Mouse (Mus musculus) CH12.LX (cell line): Measurements from ENCODE around the gene Kcnb1. TPM values are rescaled to one million over a fixed set of nuclear protein-coding genes. Genes with fewer than 3 reads are reported as not detected.
A peak's percentile ranks its signal among the peaks of the same experiment; 100 is the strongest.

Source experiments
- DNase-seq: peaks from one replicate; pipeline ENCODE4 v3.0.0-alpha.2; 2013; ENCODE audit errors: extremely low read depth
- H3K27ac ChIP-seq: 2 replicates; pipeline ENCODE4 v1.5.1; 2012; ENCODE audit warnings: low read depth, mild to moderate bottlenecking, control low read depth, moderate library complexity; ENCODE audit not compliant: insufficient read depth
- H3K27me3 ChIP-seq: replicated peaks from 2 replicates; pipeline ENCODE3; 2012; ENCODE audit warnings: inconsistent platforms
- H3K36me3 ChIP-seq, 2 experiments: replicated peaks in 1 of 2; 2 replicates each; pipeline versions ENCODE3 to v1.6.1; 2012; ENCODE audit warnings: inconsistent platforms in 1 of 2, low read length in 1 of 2, mild to moderate bottlenecking in 1 of 2, mixed read lengths in 1 of 2, moderate library complexity in 1 of 2; ENCODE audit not compliant: control insufficient read depth in 1 of 2, insufficient read depth in 1 of 2
- H3K4me1 ChIP-seq, 2 experiments: 2 replicates each; pipeline ENCODE4 v1.6.1; 2012; ENCODE audit warnings: inconsistent platforms in 1 of 2, moderate library complexity in 1 of 2; ENCODE audit not compliant: insufficient read depth in 2 of 2, control insufficient read depth in 1 of 2
- H3K4me2 ChIP-seq: 2 replicates; pipeline ENCODE4 v1.6.1; 2012; ENCODE audit warnings: low read depth, mild to moderate bottlenecking, control low read depth; ENCODE audit not compliant: poor library complexity, insufficient read depth, severe bottlenecking
- H3K4me3 ChIP-seq, 3 experiments: fragments of 150-350 bp in 1 of 3; sonication (generic) in 1 of 3; replicated peaks in 1 of 3; 2 replicates each; pipeline versions ENCODE3 to v1.5.1; 2011 to 2012; ENCODE audit warnings: low read depth in 2 of 3, low read length in 2 of 3, mild to moderate bottlenecking in 2 of 3, moderate library complexity in 2 of 3, control low read depth in 1 of 3, improper control_type of control experiment in 1 of 3, inconsistent platforms in 1 of 3, mixed read lengths in 1 of 3; ENCODE audit not compliant: poor library complexity in 1 of 3
- H3K79me2 ChIP-seq: replicated peaks from 2 replicates; pipeline ENCODE4 v1.6.1; 2012; ENCODE audit warnings: mild to moderate bottlenecking, moderate library complexity; ENCODE audit not compliant: control insufficient read depth, poor library complexity, insufficient read depth, severe bottlenecking; ENCODE audit errors: extremely low read depth
- H3K9ac ChIP-seq: 2 replicates; pipeline ENCODE4 v1.6.1; 2012; ENCODE audit warnings: low read depth, mild to moderate bottlenecking, control low read depth, moderate library complexity; ENCODE audit not compliant: insufficient read depth
- H3K9me3 ChIP-seq: replicated peaks from 2 replicates; pipeline ENCODE3; 2012; ENCODE audit warnings: low read length, inconsistent platforms, mixed read lengths
- BHLHE40 ChIP-seq: IDR thresholded peaks from 2 replicates; pipeline ENCODE4 v1.6.1; 2011; ENCODE audit warnings: mild to moderate bottlenecking, low read depth, low read length, improper control_type of control experiment
- CHD2 ChIP-seq: IDR thresholded peaks from 2 replicates; pipeline ENCODE4 v1.6.1; 2011; ENCODE audit warnings: low read length, improper control_type of control experiment
- E2F4 ChIP-seq: IDR thresholded peaks from 2 replicates; pipeline ENCODE4 v1.6.1; 2011; ENCODE audit warnings: low read depth, low read length, improper control_type of control experiment; ENCODE audit not compliant: insufficient replicate concordance
- ETS1 ChIP-seq: conservative IDR thresholded peaks from 2 replicates; pipeline ENCODE4 v1.6.1; 2012; ENCODE audit warnings: low read depth, mild to moderate bottlenecking, inconsistent platforms, low read length, improper control_type of control experiment, moderate library complexity
- GABPA ChIP-seq: IDR thresholded peaks from 2 replicates; pipeline ENCODE4 v1.6.1; 2012; ENCODE audit warnings: low read depth, low read length, improper control_type of control experiment, inconsistent platforms; ENCODE audit not compliant: insufficient replicate concordance
- IRF4 ChIP-seq: IDR thresholded peaks from 2 replicates; pipeline ENCODE4 v1.6.1; 2014; ENCODE audit warnings: low read depth, mild to moderate bottlenecking, inconsistent platforms, low read length, improper control_type of control experiment
- JUND ChIP-seq: conservative IDR thresholded peaks from 2 replicates; pipeline ENCODE4 v1.6.1; 2011; ENCODE audit warnings: low read depth, low read length, improper control_type of control experiment
- MAFK ChIP-seq: IDR thresholded peaks from 2 replicates; pipeline ENCODE4 v1.6.1; 2011; ENCODE audit warnings: low read length, improper control_type of control experiment; ENCODE audit not compliant: insufficient replicate concordance
- MAX ChIP-seq: IDR thresholded peaks from 2 replicates; pipeline ENCODE4 v1.6.1; 2011; ENCODE audit warnings: low read length, improper control_type of control experiment
- MEF2A ChIP-seq: IDR thresholded peaks from 2 replicates; pipeline ENCODE4 v1.6.1; 2014; ENCODE audit warnings: low read depth, mild to moderate bottlenecking, inconsistent platforms, low read length, improper control_type of control experiment, borderline replicate concordance
- MXI1 ChIP-seq: IDR thresholded peaks from 2 replicates; pipeline ENCODE4 v1.6.1; 2011; ENCODE audit warnings: mild to moderate bottlenecking, low read depth, low read length, improper control_type of control experiment
- POLR2A ChIP-seq: IDR thresholded peaks from 2 replicates; pipeline ENCODE4 v1.6.1; 2011; ENCODE audit warnings: low read depth, mild to moderate bottlenecking, improper control_type of control experiment, low read length
- RAD21 ChIP-seq: IDR thresholded peaks from 2 replicates; pipeline ENCODE4 v1.6.1; 2011; ENCODE audit warnings: low read depth, mild to moderate bottlenecking, low read length, improper control_type of control experiment, moderate library complexity
- RCOR1 ChIP-seq: conservative IDR thresholded peaks from 2 replicates; pipeline ENCODE4 v1.6.1; 2012; ENCODE audit warnings: low read depth, mild to moderate bottlenecking, inconsistent platforms, low read length, improper control_type of control experiment
- SIN3A ChIP-seq: IDR thresholded peaks from 2 replicates; pipeline ENCODE4 v1.6.1; 2012; ENCODE audit warnings: low read length, improper control_type of control experiment, inconsistent platforms
- TBP ChIP-seq: conservative IDR thresholded peaks from 2 replicates; pipeline ENCODE4 v1.6.1; 2011; ENCODE audit warnings: low read depth, low read length, improper control_type of control experiment
- TCF12 ChIP-seq: IDR thresholded peaks from 2 replicates; pipeline ENCODE4 v1.6.1; 2014; ENCODE audit warnings: low read depth, mild to moderate bottlenecking, inconsistent platforms, low read length, improper control_type of control experiment
- USF1 ChIP-seq: IDR thresholded peaks from 2 replicates; pipeline ENCODE4 v1.6.1; 2014; ENCODE audit warnings: low read depth, mild to moderate bottlenecking, inconsistent platforms, low read length, improper control_type of control experiment
- USF2 ChIP-seq: conservative IDR thresholded peaks from 2 replicates; pipeline ENCODE4 v1.6.1; 2011; ENCODE audit warnings: low read depth, low read length, improper control_type of control experiment
- ZC3H11A ChIP-seq: IDR thresholded peaks from 2 replicates; pipeline ENCODE4 v1.6.1; 2012; ENCODE audit warnings: low read depth, mild to moderate bottlenecking, inconsistent platforms, low read length, improper control_type of control experiment
- ZKSCAN1 ChIP-seq: IDR thresholded peaks from 2 replicates; pipeline ENCODE4 v1.6.1; 2012; ENCODE audit warnings: low read depth, inconsistent platforms, low read length, improper control_type of control experiment, borderline replicate concordance
- ZMIZ1 ChIP-seq: IDR thresholded peaks from 2 replicates; pipeline ENCODE4 v1.6.1; 2012; ENCODE audit warnings: low read depth, mild to moderate bottlenecking, inconsistent platforms, low read length, improper control_type of control experiment
- dilution Hi-C: fragments of 300-500 bp; cut with MboI; formaldehyde crosslinking; loops from 2 replicates; pipeline ENCODE4 v1.14.3; 2020; ENCODE audit warnings: low sequenced_read_pairs; ENCODE audit not compliant: extremely low pct_unique_long_range_greater_than_20kb, extremely low pct_ligation_motif_present
- in situ Hi-C: fragments of 300-500 bp; cut with MboI; formaldehyde crosslinking; loops from 3 replicates; pipeline ENCODE4 v1.14.3; 2019; ENCODE audit warnings: low sequenced_read_pairs, low pct_ligation_motif_present, low pct_unique_long_range_greater_than_20kb, mixed read lengths
- polyA plus RNA-seq: library from polyadenylated mRNA; unstranded; fragments of >175 nt; gene quantifications from 2 replicates; pipeline ENCODE4 v1.2.1, GENCODE M21; 2012; ENCODE audit warnings: low read depth; ENCODE audit not compliant: insufficient read length
- total RNA-seq, 2 experiments: library from RNA; depleted of rRNA; stranded (reverse); fragments of 300-350 nt in 1 of 2; fragments of >200 nt in 1 of 2; gene quantifications; 2 replicates each; pipeline ENCODE4 v1.2.3; 2012 to 2014

Gene Kcnb1
- total and polyA plus RNA-seq, 3 experiments: 2.5 to 6.6 (median 5.1) TPM

- no peak overlapping the region for H3K4me3 ChIP-seq
- H3K27me3 ChIP-seq: no peaks in the 10 kb centered on the region
- H3K4me2 ChIP-seq: no peak overlapping the region
- in situ Hi-C loops (no loop called here), dilution Hi-C loops (no loop called here)
- no peaks in the 10 kb centered on the region for H3K9me3 ChIP-seq
- no peaks in the 10 kb centered on the region for H3K79me2 ChIP-seq
- no peak overlapping the region for H3K27ac ChIP-seq
- TF ChIP-seq USF1: no peak
- no peak for TF ChIP-seq RAD21
- TF ChIP-seq MAFK: no peak
- no peak for TF ChIP-seq ZC3H11A
- 0 out of 2 replicates have a peak, but pooled peaks have one; percentile 31 for TF ChIP-seq BHLHE40
- no peak for TF ChIP-seq POLR2A
- peak; percentile 45; the same call in 1 of the 2 replicates for TF ChIP-seq MEF2A
- TF ChIP-seq CHD2: no peak
- TF ChIP-seq USF2: no peak
- TF ChIP-seq SIN3A: no peak
- no peak for TF ChIP-seq IRF4
- TF ChIP-seq, all 38 proteins: peak for 2
- no peak for DNase-seq
- H3K4me1 ChIP-seq: peaks cover 13 to 31% of the 10 kb centered on the region in 2 experiments
- no peak overlapping the region for H3K9ac ChIP-seq
- H3K36me3 ChIP-seq: no peaks in the 10 kb centered on the region
Measured at GRCm38 (mm10) chr2:167139801-167140269, 50.1 kb downstream of the Kcnb1 start.

- H3K79me2 ChIP-seq: no peaks in the 10 kb centered on the region
- H3K27me3 ChIP-seq: no peaks in the 10 kb centered on the region
- H3K27ac ChIP-seq: no peak overlapping the region
- no peak overlapping the region for H3K9ac ChIP-seq
- no peaks in the 10 kb centered on the region for H3K9me3 ChIP-seq
- TF ChIP-seq RCOR1: no peak
- TF ChIP-seq ETS1: no peak
- TF ChIP-seq TBP: no peak
- TF ChIP-seq, all 38 proteins: peak for 0
- no peak overlapping the region for H3K4me2 ChIP-seq
- H3K4me1 ChIP-seq: peaks cover 12 to 22% of the 10 kb centered on the region in 2 experiments
- dilution Hi-C loops (no loop called here), in situ Hi-C loops (no loop called here)
- no peaks in the 10 kb centered on the region for H3K36me3 ChIP-seq
- no peak overlapping the region for H3K4me3 ChIP-seq
- DNase-seq: peak; percentile 28
Measured at GRCm38 (mm10) chr2:167138611-167139010, 51.3 kb downstream of the Kcnb1 start.

GRCm38 (mm10) chr2:167136909-167137308, 53.0 kb downstream of the Kcnb1 start:
- H3K4me3 ChIP-seq: no peak overlapping the region
- no peak for DNase-seq
- peaks cover 18 to 39% of the 10 kb centered on the region in 2 experiments for H3K4me1 ChIP-seq
- dilution Hi-C loops: no loop called here
- H3K9me3 ChIP-seq: no peaks in the 10 kb centered on the region
- no peaks in the 10 kb centered on the region for H3K27me3 ChIP-seq
- in situ Hi-C loops: no loop called here
- no peak overlapping the region for H3K9ac ChIP-seq
- no peaks in the 10 kb centered on the region for H3K79me2 ChIP-seq
- H3K27ac ChIP-seq: no peak overlapping the region
- no peak overlapping the region for H3K4me2 ChIP-seq
- no peaks in the 10 kb centered on the region for H3K36me3 ChIP-seq
- TF ChIP-seq TBP: no peak
- TF ChIP-seq E2F4: no peak
- no peak for TF ChIP-seq ZKSCAN1
- TF ChIP-seq BHLHE40: no peak
- TF ChIP-seq RAD21: no peak
- TF ChIP-seq MAX: no peak
- TF ChIP-seq USF2: no peak
- TF ChIP-seq JUND: no peak
- TF ChIP-seq TCF12: no peak
- no peak for TF ChIP-seq MXI1
- no peak for TF ChIP-seq GABPA
- no peak for TF ChIP-seq ZC3H11A
- TF ChIP-seq ZMIZ1: no peak
